Mouse (Mus musculus) stomach, postnatal 0 days (tissue): Measurements from ENCODE around the gene Acan.

Experiments
- CTCF ChIP-seq: IDR thresholded peaks from 2 replicates; pipeline ENCODE4 v1.5.1; 2016; ENCODE audit warnings: antibody characterized with exemption, low read depth, mild to moderate bottlenecking, moderate library complexity
- EP300 ChIP-seq: optimal IDR thresholded peaks from 2 replicates; pipeline ENCODE3; 2016; ENCODE audit warnings: antibody characterized with exemption

- TF ChIP-seq EP300, result no peak
- TF ChIP-seq CTCF, result no peak
Observed at GRCm38 (mm10) chr7:79068231-79068630, 14.9 kb downstream of the Acan start.
